ENCODE assay signal across 9 mouse cellular contexts in genomic region chr1:120758172-120758571, GRCm38 (mm10).
DNase-seq lines count a peak whose midpoint lies in the region; ATAC-seq and TF ChIP-seq lines count a peak whose summit lies in the region.
"Had no signal": no experiment of that assay in that cellular context is flagged by ENCODE, and none has a peak within 500 bp of the region (broad histone marks: within the 10 kb centered on the region; RNA-seq: fewer than 3 reads in every experiment).

No protein-coding gene starts in this region.

- no peaks in the 10 kb centered on the region for H3K9me3 ChIP-seq in embryonic facial prominence, embryonic 11.5 days (replicated peaks; ENCODE audit: control insufficient read depth, low read length)
- no peaks in the 10 kb centered on the region for H3K9me3 ChIP-seq in embryonic facial prominence, embryonic 10.5 days
- no peaks in the 10 kb centered on the region for H3K9me3 ChIP-seq in heart, embryonic 16.5 days (replicated peaks; ENCODE audit: control insufficient read depth, low read length)
- no peaks in the 10 kb centered on the region for H3K9me3 ChIP-seq in liver, embryonic 12.5 days (replicated peaks)
- no peaks in the 10 kb centered on the region for H3K9me3 ChIP-seq in midbrain, embryonic 10.5 days (replicated peaks)
- no peaks in the 10 kb centered on the region for H3K9me3 ChIP-seq in liver, postnatal 0 days (ENCODE audit: low read length)

- ATAC-seq in embryonic facial prominence, embryonic 11.5 days (replicated peaks; ENCODE audit: insufficient number of reproducible peaks, low FRiP score, low TSS enrichment, low read depth), result 0 out of 2 replicates have a peak, but pooled peaks have one; percentile 14
- ATAC-seq in heart, embryonic 16.5 days (replicated peaks; ENCODE audit: extremely low read depth, insufficient read depth, low FRiP score), result peak; percentile 84
- no peak for ATAC-seq in liver, embryonic 12.5 days
- ATAC-seq in liver, postnatal 0 days, result no peak

- H3K27me3 ChIP-seq in embryonic facial prominence, embryonic 11.5 days (ENCODE audit: control insufficient read depth, insufficient read depth, low read length), result no peaks in the 10 kb centered on the region
- H3K27me3 ChIP-seq in embryonic facial prominence, embryonic 10.5 days (replicated peaks; ENCODE audit: low read depth, poor library complexity, severe bottlenecking), result peaks cover 6% of the 10 kb centered on the region; the same call in 1 of the 2 replicates
- H3K27me3 ChIP-seq in heart, embryonic 16.5 days (ENCODE audit: control insufficient read depth, insufficient read depth, low read length), result no peaks in the 10 kb centered on the region
- H3K27me3 ChIP-seq in liver, embryonic 12.5 days (replicated peaks), result no peaks in the 10 kb centered on the region
- no peaks in the 10 kb centered on the region for H3K27me3 ChIP-seq in midbrain, embryonic 10.5 days (ENCODE audit: low read depth, poor library complexity, severe bottlenecking)
- H3K27me3 ChIP-seq in liver, postnatal 0 days (ENCODE audit: insufficient read depth, low read length), result no peaks in the 10 kb centered on the region
- H3K27me3 ChIP-seq: Patski had no signal

- TF ChIP-seq EP300 in liver, postnatal 0 days (IDR thresholded peaks at IDR 0.05; ENCODE audit: low read depth), result no peak

- H3K4me3 ChIP-seq in embryonic facial prominence, embryonic 11.5 days (ENCODE audit: low read depth, low read length), result no peak overlapping the region
- no peak overlapping the region for H3K4me3 ChIP-seq in embryonic facial prominence, embryonic 10.5 days
- no peak overlapping the region for H3K4me3 ChIP-seq in heart, embryonic 16.5 days (ENCODE audit: low read length)
- no peak overlapping the region for H3K4me3 ChIP-seq in liver, embryonic 12.5 days
- no peak overlapping the region for H3K4me3 ChIP-seq in midbrain, embryonic 10.5 days
- no peak overlapping the region for H3K4me3 ChIP-seq in liver, postnatal 0 days (ENCODE audit: low read depth, low read length)

- H3K27ac ChIP-seq in embryonic facial prominence, embryonic 11.5 days (replicated peaks; ENCODE audit: low read depth, low read length), result no peak overlapping the region
- no peak overlapping the region; the same call in 1 of the 2 replicates for H3K27ac ChIP-seq in embryonic facial prominence, embryonic 10.5 days (replicated peaks)
- H3K27ac ChIP-seq in heart, embryonic 16.5 days (ENCODE audit: low read length), result peak overlapping the region; percentile 86
- H3K27ac ChIP-seq in liver, embryonic 12.5 days, result no peak overlapping the region
- no peak overlapping the region for H3K27ac ChIP-seq in midbrain, embryonic 10.5 days (replicated peaks)
- H3K27ac ChIP-seq in liver, postnatal 0 days (ENCODE audit: low read depth), result no peak overlapping the region

- 72% methylated on average over 7 of the region's 7 CpGs for whole genome bisulfite sequencing in embryonic facial prominence, embryonic 11.5 days
- WGBS in embryonic facial prominence, embryonic 10.5 days, result 80% methylated on average over 7 of the region's 7 CpGs
- 33% methylated on average over 7 of the region's 7 CpGs for WGBS in heart, embryonic 16.5 days
- WGBS in liver, embryonic 12.5 days (ENCODE audit: insufficient replicate concordance), result 56% methylated on average over 7 of the region's 7 CpGs
- 76% methylated on average over 7 of the region's 7 CpGs for WGBS in midbrain, embryonic 10.5 days
- WGBS in liver, postnatal 0 days (ENCODE audit: insufficient replicate concordance), result 69% methylated on average over 7 of the region's 7 CpGs

- no peak for DNase-seq in embryonic facial prominence, embryonic 11.5 days (ENCODE audit: low spot score)
- no peak for DNase-seq in embryonic facial prominence, embryonic 10.5 days (ENCODE audit: low spot score)
- peak; percentile 34 for DNase-seq in gastrocnemius, postnatal 10 days
- DNase-seq in lung, postnatal 36 days, result peak; percentile 21
- DNase-seq in midbrain, embryonic 10.5 days (ENCODE audit: low spot score), result no peak
- no peak for DNase-seq in liver, postnatal 0 days

- no peak for TF ChIP-seq CTCF in liver, postnatal 0 days (IDR thresholded peaks at IDR 0.05; ENCODE audit: low read depth)

- H3K4me1 ChIP-seq in embryonic facial prominence, embryonic 11.5 days (ENCODE audit: control insufficient read depth, insufficient read depth, low read length), result peaks cover 4% of the 10 kb centered on the region
- H3K4me1 ChIP-seq in embryonic facial prominence, embryonic 10.5 days, result peaks cover 34% of the 10 kb centered on the region
- peaks cover 37% of the 10 kb centered on the region for H3K4me1 ChIP-seq in heart, embryonic 16.5 days (ENCODE audit: control insufficient read depth, insufficient read depth, low read length)
- H3K4me1 ChIP-seq in liver, embryonic 12.5 days, result no peaks in the 10 kb centered on the region
- H3K4me1 ChIP-seq in midbrain, embryonic 10.5 days, result peaks cover 12% of the 10 kb centered on the region
- H3K4me1 ChIP-seq in liver, postnatal 0 days (ENCODE audit: insufficient read depth), result no peaks in the 10 kb centered on the region

- no peak overlapping the region for H3K9ac ChIP-seq in embryonic facial prominence, embryonic 11.5 days (replicated peaks; ENCODE audit: low read length)
- no peak overlapping the region for H3K9ac ChIP-seq in heart, embryonic 16.5 days (ENCODE audit: low read length)
- no peak overlapping the region for H3K9ac ChIP-seq in liver, embryonic 12.5 days
- no peak overlapping the region for H3K9ac ChIP-seq in liver, postnatal 0 days (replicated peaks)

- no peak overlapping the region for H3K4me2 ChIP-seq in embryonic facial prominence, embryonic 11.5 days (ENCODE audit: low read depth, low read length)
- 0 out of 2 replicates have a peak overlapping the region, but pooled peaks have one; percentile 2 for H3K4me2 ChIP-seq in heart, embryonic 16.5 days (ENCODE audit: low read depth, low read length)
- no peak overlapping the region for H3K4me2 ChIP-seq in liver, embryonic 12.5 days
- H3K4me2 ChIP-seq in liver, postnatal 0 days (ENCODE audit: low read depth, low read length), result no peak overlapping the region

- H3K36me3 ChIP-seq in embryonic facial prominence, embryonic 11.5 days (replicated peaks; ENCODE audit: control insufficient read depth, insufficient read depth, low read depth, low read length), result no peaks in the 10 kb centered on the region
- no peaks in the 10 kb centered on the region for H3K36me3 ChIP-seq in embryonic facial prominence, embryonic 10.5 days (replicated peaks)
- no peaks in the 10 kb centered on the region for H3K36me3 ChIP-seq in heart, embryonic 16.5 days (ENCODE audit: control insufficient read depth, insufficient read depth)
- H3K36me3 ChIP-seq in liver, embryonic 12.5 days, result no peaks in the 10 kb centered on the region
- no peaks in the 10 kb centered on the region for H3K36me3 ChIP-seq in midbrain, embryonic 10.5 days
- no peaks in the 10 kb centered on the region for H3K36me3 ChIP-seq in liver, postnatal 0 days (replicated peaks; ENCODE audit: insufficient read depth, low read length)

Comparison
In these comparisons a context has a peak if more than half of its experiments do, and no peak if none do; other contexts are left out.
1. ATAC-seq: peak in embryonic facial prominence, embryonic 11.5 days (single experiment) and heart, embryonic 16.5 days (single experiment); none in liver, embryonic 12.5 days (single experiment) and liver, postnatal 0 days (single experiment).
2. DNase-seq: peak in gastrocnemius, postnatal 10 days (single experiment) and lung, postnatal 36 days (single experiment); none in embryonic facial prominence, embryonic 11.5 days (single experiment), embryonic facial prominence, embryonic 10.5 days (single experiment), midbrain, embryonic 10.5 days (single experiment) and liver, postnatal 0 days (single experiment).